Mouse (Mus musculus) stomach, postnatal 0 days (tissue): ENCODE data around the gene Cdhr5.

ENCODE experiments used
- CTCF ChIP-seq: IDR thresholded peaks from 2 replicates; pipeline ENCODE4 v1.5.1; 2016; ENCODE audit warnings: antibody characterized with exemption, low read depth, mild to moderate bottlenecking, moderate library complexity
- EP300 ChIP-seq: optimal IDR thresholded peaks from 2 replicates; pipeline ENCODE3; 2016; ENCODE audit warnings: antibody characterized with exemption

GRCm38 (mm10) chr7:141231551-141231950 lies 45.0 kb downstream of the Cdhr5 start:
- TF ChIP-seq EP300 (no peak), CTCF (no peak)
